Mouse (Mus musculus): ENCODE measurements around the gene Osbpl3. TPM values are rescaled to one million over a fixed set of nuclear protein-coding genes. Genes with fewer than 3 reads are reported as not detected.

The Osbpl3 gene
- polyA plus RNA-seq, 1 experiment = 4.1 TPM

DNA sequence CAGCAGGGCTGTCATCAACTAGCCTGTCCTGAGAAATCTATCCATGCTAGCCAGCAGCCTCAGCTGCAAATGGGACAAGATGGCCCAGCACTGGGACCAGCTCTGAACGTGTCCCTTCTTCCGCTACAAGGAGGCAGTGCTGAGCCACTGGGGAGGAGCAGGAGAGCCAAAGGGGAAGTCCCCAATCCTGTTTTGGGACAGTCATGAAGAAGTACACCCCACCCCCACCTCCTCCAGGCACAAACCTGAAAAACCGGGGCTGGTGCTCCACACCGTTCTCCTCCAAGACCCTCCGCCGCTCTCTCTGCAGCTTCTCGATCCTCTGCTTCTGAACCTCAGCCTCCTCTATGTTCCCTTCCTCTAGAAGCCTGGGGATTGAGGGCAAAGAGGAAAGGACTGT, 156.9 kb downstream of the Osbpl3 start:
- WGBS = 73% methylated on average over 7 of the region's 7 CpGs
- DNase-seq = no peak
- H3K4me3 ChIP-seq (replicated peaks; ENCODE audit: extremely low read depth, low read depth, low read length) = no peak overlapping the region
- no peaks in the 10 kb centered on the region for H3K4me1 ChIP-seq (ENCODE audit: control insufficient read depth, insufficient read depth, low read length)
- no peak for TF ChIP-seq CTCF (IDR thresholded peaks at IDR 0.05; ENCODE audit: insufficient read depth, low read length)
- no peak for TF ChIP-seq POLR2A (IDR thresholded peaks at IDR 0.05; ENCODE audit: borderline replicate concordance, extremely low read depth, low read depth, low read length)

DNA sequence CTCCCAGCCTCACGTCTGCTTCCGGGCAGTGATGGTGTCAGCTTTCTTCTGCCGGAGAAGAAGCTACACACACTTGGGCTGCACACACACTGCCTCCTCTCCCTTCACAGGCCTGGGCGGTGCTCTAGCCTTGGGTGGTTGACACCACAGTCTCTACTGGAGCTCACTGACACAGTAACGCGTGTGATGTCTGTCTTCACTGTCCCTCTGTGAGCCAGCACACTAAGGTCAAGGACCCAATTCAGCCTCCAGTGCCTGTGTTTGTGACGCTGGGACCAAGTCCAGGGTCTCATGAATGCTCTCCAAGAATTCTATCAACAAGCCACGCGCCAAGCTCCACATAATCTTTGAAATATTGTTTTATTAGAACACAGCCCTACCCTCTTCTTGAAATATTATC, 158.3 kb downstream of the Osbpl3 start:
- no peak for TF ChIP-seq CTCF (IDR thresholded peaks at IDR 0.05; ENCODE audit: insufficient read depth, low read length)
- TF ChIP-seq POLR2A (IDR thresholded peaks at IDR 0.05; ENCODE audit: borderline replicate concordance, extremely low read depth, low read depth, low read length) = no peak
- 88% methylated on average over 9 of the region's 9 CpGs for WGBS
- DNase-seq = no peak
- H3K4me1 ChIP-seq (ENCODE audit: control insufficient read depth, insufficient read depth, low read length) = no peaks in the 10 kb centered on the region
- H3K4me3 ChIP-seq (replicated peaks; ENCODE audit: extremely low read depth, low read depth, low read length) = no peak overlapping the region

DNA sequence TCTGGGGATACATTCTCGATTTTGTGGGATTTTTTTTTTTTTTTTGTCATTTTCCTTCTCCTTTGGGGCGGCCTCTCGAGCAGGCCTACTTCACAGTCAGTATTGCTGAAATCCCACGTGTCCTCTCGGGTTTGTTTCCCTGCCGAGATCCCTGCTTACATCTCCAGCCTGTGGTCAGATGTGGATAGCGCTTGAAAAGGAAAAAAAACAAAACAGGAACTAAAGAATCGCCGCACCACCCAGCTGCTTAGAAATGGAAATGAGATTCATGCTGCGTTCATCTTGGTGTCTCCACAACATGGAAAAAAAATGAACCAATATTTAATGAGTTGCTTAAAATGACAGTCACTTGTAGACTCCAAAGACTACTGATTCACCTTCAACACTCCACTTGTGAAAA, 160.9 kb downstream of the Osbpl3 start:
- no peak for TF ChIP-seq POLR2A (IDR thresholded peaks at IDR 0.05; ENCODE audit: borderline replicate concordance, extremely low read depth, low read depth, low read length)
- no peak for TF ChIP-seq CTCF (IDR thresholded peaks at IDR 0.05; ENCODE audit: insufficient read depth, low read length)
- DNase-seq = no peak
- 71% methylated on average over 10 of the region's 10 CpGs for WGBS
- no peaks in the 10 kb centered on the region for H3K4me1 ChIP-seq (ENCODE audit: control insufficient read depth, insufficient read depth, low read length)
- H3K4me3 ChIP-seq (replicated peaks; ENCODE audit: extremely low read depth, low read depth, low read length) = no peak overlapping the region

DNA sequence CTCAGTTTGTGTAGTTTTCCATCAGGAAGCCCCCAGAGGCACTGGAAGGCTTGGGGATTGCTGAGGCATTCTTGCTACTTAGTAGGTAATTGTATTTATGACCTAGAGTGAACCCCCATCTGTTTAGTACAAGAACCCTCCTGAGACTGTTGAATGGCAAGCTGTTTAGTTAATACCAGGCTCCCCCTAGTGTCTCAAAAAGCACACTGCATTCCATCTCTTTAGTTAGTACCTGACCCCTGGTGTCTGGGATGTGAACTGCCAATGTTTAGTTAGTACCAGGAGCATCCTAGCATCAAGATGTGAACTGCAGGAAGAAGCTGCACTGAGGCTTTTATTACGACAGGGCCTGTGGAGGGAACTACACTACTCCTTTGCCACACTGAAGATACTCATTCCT, 161.9 kb downstream of the Osbpl3 start:
- TF ChIP-seq CTCF (IDR thresholded peaks at IDR 0.05; ENCODE audit: insufficient read depth, low read length) = peak; percentile 33
- TF ChIP-seq POLR2A (IDR thresholded peaks at IDR 0.05; ENCODE audit: borderline replicate concordance, extremely low read depth, low read depth, low read length) = no peak
- WGBS = 44% methylated on average over 1 of the region's 1 CpGs
- peak; percentile 37 for DNase-seq
- H3K4me1 ChIP-seq (ENCODE audit: control insufficient read depth, insufficient read depth, low read length) = no peaks in the 10 kb centered on the region
- no peak overlapping the region for H3K4me3 ChIP-seq (replicated peaks; ENCODE audit: extremely low read depth, low read depth, low read length)

DNA sequence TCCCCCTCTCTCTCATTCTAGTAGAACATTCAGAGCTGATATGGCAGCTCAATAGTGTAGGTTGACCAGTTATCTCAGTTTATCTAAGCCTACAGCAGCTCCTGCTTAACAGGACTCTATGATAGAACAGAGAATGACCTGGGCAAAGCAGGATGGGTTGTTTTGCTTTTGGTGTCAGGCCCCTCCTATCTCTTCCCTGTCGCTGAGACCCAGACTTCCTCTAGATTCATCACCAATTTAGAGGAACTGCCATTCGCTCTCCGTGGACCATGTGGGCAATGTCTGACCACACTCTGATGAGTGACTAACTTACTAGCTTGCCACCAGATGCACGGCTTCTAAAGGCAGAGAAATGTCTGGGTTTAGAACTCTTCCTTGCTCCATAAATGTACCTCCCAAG, 164.4 kb downstream of the Osbpl3 start:
- Histone ChIP-seq H3K4me3 (replicated peaks; ENCODE audit: extremely low read depth, low read depth, low read length) (no peak overlapping the region), H3K4me1 (ENCODE audit: control insufficient read depth, insufficient read depth, low read length) (no peaks in the 10 kb centered on the region)
- WGBS = 55% methylated on average over 4 of the region's 4 CpGs
- TF ChIP-seq POLR2A (IDR thresholded peaks at IDR 0.05; ENCODE audit: borderline replicate concordance, extremely low read depth, low read depth, low read length) (no peak), CTCF (IDR thresholded peaks at IDR 0.05; ENCODE audit: insufficient read depth, low read length) (no peak)
- DNase-seq = no peak

DNA sequence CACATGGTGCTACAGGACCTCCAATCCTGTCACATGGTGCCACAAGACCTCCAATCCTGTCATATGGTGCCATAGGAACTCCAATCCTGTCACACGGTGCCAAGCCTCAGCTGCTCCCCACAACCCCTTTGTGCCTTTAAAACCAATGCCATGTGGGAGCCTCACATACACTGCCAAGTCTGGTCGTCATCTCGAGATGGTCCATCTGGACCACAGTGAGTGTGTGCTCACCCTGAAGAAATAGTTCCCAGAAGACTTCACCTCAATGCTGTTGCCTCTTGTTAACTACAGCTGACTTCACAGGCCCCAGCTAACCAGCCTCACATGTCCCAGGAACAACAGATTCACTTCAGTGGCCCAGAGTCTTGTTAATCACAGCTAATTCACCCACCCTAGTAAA, 169.1 kb downstream of the Osbpl3 start:
- TF ChIP-seq CTCF (IDR thresholded peaks at IDR 0.05; ENCODE audit: insufficient read depth, low read length) (no peak), POLR2A (IDR thresholded peaks at IDR 0.05; ENCODE audit: borderline replicate concordance, extremely low read depth, low read depth, low read length) (no peak)
- 84% methylated on average over 3 of the region's 3 CpGs for WGBS
- Histone ChIP-seq H3K4me3 (replicated peaks; ENCODE audit: extremely low read depth, low read depth, low read length) (no peak overlapping the region), H3K4me1 (ENCODE audit: control insufficient read depth, insufficient read depth, low read length) (no peaks in the 10 kb centered on the region)
- DNase-seq = no peak

DNA sequence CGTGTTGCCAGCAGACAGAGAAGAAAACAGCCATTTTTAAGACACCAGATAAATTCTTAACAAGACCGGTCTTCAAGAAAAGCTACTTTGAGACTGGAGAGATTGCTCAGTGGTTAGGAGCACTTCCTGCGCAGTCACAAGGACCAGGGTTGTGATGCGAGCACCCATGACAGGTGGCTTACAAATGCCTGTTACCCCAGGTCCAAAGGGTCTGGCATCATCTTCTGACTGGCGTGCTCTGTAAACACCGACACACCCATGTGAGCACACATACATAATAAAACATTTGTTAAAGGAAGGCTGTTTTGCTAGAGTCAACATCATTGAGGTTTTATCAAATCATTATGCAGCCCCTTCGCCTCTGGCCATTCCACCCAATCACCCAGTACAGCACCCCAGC, 176.4 kb downstream of the Osbpl3 start:
- TF ChIP-seq CTCF (IDR thresholded peaks at IDR 0.05; ENCODE audit: insufficient read depth, low read length) (no peak), POLR2A (IDR thresholded peaks at IDR 0.05; ENCODE audit: borderline replicate concordance, extremely low read depth, low read depth, low read length) (no peak)
- Histone ChIP-seq H3K4me3 (replicated peaks; ENCODE audit: extremely low read depth, low read depth, low read length) (no peak overlapping the region), H3K4me1 (ENCODE audit: control insufficient read depth, insufficient read depth, low read length) (no peaks in the 10 kb centered on the region)
- no peak for DNase-seq
- WGBS = 85% methylated on average over 7 of the region's 7 CpGs

DNA sequence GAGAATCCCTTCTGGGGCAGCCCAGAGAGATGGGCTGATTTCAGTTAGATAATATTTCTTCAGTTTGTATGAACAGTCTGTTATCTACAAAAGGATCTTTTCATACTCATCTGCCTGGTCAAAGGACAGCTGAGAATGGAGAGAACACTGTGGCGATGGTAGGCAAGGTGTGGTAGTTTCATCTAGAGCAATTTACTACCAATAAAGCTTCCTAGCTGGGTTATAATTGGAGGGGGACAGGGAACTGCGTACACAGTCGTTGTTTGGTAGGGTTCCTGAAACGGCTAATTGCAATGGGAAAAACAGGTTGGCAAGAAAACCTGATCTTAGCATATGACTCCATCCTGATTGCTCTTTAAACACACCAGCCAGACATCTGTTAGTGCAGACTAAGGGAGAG, 182.1 kb downstream of the Osbpl3 start:
- WGBS = 74% methylated on average over 4 of the region's 4 CpGs
- H3K4me1 ChIP-seq (ENCODE audit: control insufficient read depth, insufficient read depth, low read length) = no peaks in the 10 kb centered on the region
- TF ChIP-seq CTCF (IDR thresholded peaks at IDR 0.05; ENCODE audit: insufficient read depth, low read length) (no peak), POLR2A (IDR thresholded peaks at IDR 0.05; ENCODE audit: borderline replicate concordance, extremely low read depth, low read depth, low read length) (no peak)
- no peak overlapping the region for H3K4me3 ChIP-seq (replicated peaks; ENCODE audit: extremely low read depth, low read depth, low read length)
- no peak for DNase-seq

DNA sequence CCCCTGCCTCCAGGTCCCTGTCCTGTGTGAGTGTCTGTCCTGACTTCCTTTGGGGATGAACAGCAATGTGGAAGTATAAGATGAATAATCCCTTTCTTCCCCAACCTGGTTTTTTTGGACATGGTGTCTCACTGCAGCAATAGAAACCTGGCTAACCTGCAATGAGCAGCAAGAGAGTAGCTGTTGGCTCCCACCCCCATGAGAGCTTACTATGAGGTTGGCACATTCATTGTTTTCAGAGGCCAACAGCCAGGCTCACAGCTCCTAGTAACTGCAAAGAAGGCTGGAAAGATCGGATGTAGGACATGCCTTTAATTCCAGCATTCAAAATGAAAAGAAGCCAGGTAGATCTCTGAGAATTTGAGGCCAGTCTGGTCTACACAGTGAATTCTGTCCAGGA, 182.6 kb downstream of the Osbpl3 start:
- DNase-seq = no peak
- no peak for TF ChIP-seq CTCF (IDR thresholded peaks at IDR 0.05; ENCODE audit: insufficient read depth, low read length)
- TF ChIP-seq POLR2A (IDR thresholded peaks at IDR 0.05; ENCODE audit: borderline replicate concordance, extremely low read depth, low read depth, low read length) = no peak
- Histone ChIP-seq H3K4me3 (replicated peaks; ENCODE audit: extremely low read depth, low read depth, low read length) (no peak overlapping the region), H3K4me1 (ENCODE audit: control insufficient read depth, insufficient read depth, low read length) (no peaks in the 10 kb centered on the region)
- WGBS = 75% methylated on average over 1 of the region's 1 CpGs

DNA sequence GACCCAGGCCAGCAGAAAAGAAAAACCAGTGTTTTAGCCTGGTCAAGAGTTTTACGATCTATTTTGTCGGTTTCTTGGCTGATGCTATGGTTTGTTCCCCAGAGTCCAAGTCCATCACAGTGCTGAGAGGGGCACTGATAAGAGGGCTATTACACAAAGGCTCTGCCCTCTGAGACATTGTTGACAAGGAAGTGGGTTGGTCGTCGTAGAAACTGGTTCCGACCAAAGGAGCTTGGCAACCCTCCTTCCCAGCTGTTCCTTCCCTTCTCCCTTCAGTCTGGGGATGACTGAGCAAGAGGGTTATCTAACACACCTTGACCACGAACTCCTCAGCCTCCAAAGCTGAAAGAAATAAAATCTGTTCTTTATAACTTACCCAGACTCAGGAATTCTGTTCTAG, 192.3 kb downstream of the Osbpl3 start, which contains the start of gene Gsdme:
TSS of gene Gsdme (minus strand) at position 193 of the 400 bp plus-strand sequence.
- WGBS = 48% methylated on average over 6 of the region's 6 CpGs
- no peak for DNase-seq
- TF ChIP-seq CTCF (IDR thresholded peaks at IDR 0.05; ENCODE audit: insufficient read depth, low read length) (no peak), POLR2A (IDR thresholded peaks at IDR 0.05; ENCODE audit: borderline replicate concordance, extremely low read depth, low read depth, low read length) (no peak)
- H3K4me1 ChIP-seq (ENCODE audit: control insufficient read depth, insufficient read depth, low read length) = peaks cover 3% of the 10 kb centered on the region; the same call in 1 of the 2 replicates
- no peak within 1 kb of the TSS for H3K4me3 ChIP-seq (replicated peaks; ENCODE audit: extremely low read depth, low read depth, low read length)

All from lung, adult 2 months (tissue).